Mouse (Mus musculus): ENCODE data around the gene Gm906. TPM values are rescaled to one million over a fixed set of nuclear protein-coding genes. Genes with fewer than 3 reads are reported as not detected.
"Not testable (repeated sequence)": the region's sequence is repeated elsewhere in the genome, so short reads cannot be mapped to it uniquely, and the experiment has no call there.

Gene Gm906
- not detected in 2 replicates for total RNA-seq (2014; rRNA removed)
- polyA plus RNA-seq (2012; rRNA removed) = not detected in 2 replicates

DNA sequence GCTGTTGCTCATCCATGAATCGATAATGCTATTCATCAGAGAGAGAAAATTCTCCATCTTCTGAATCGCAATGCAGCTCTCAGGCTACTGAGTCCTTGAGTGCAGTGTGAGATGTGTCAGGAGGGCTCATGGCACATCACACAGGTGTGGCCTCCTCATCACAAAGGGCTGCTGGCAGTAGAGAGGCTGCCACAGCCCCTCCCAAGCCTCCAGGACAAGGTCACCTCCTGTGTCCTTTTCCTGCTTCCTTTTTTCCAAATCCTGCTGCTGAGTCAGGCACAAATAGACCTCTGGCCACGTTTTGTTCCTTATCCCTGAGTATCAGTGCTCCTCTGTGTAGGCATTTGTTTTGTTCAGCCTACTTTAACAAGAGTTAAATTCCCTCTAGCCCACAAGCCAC, at the start of gene Gm906:
Gene Gm906 (minus strand): TSS at position 101 of the 400 bp plus-strand sequence.
- H3K9ac ChIP-seq (ENCODE audit: low read depth, low read length); H3K36me3 ChIP-seq (ENCODE audit: control insufficient read depth, insufficient read depth, low read length); H3K4me1 ChIP-seq (ENCODE audit: control insufficient read depth, insufficient read depth, low read length); H3K4me3 ChIP-seq (ENCODE audit: insufficient read depth, low read depth, low read length); H3K27me3 ChIP-seq (ENCODE audit: control insufficient read depth, insufficient read depth, low read length); H3K27ac ChIP-seq (replicated peaks; ENCODE audit: insufficient read depth, low read depth, low read length); H3K79me2 ChIP-seq (ENCODE audit: control insufficient read depth, insufficient read depth, low read length); DNase-seq (ENCODE audit: extremely low read depth, low read depth, low spot score): not testable (repeated sequence)
- 64% methylated on average over 3 of the region's 3 CpGs for WGBS

DNA sequence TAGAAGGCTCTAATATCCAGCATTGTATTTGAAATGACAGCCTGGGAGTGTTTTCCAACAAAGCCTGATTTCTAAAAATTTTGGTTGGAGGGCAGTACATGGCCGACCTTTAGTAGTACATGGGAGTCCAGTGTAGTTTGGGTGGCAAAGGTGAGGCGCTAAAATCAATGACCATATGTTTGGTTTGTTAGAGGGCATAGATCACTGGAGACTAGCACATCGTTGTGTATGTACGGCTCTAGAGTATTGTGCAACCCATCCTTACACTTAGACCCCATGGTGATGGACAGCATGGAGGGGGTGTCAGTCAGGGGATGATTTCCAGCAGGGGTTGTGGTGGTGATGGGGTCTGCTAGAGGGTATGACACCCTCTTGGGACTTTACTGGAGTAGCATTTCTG, 33.2 kb upstream of the Gm906 start:
- 15% methylated on average over 2 of the region's 4 CpGs for WGBS
- not testable (repeated sequence) for H3K4me1 ChIP-seq (ENCODE audit: control insufficient read depth, insufficient read depth, low read length); H3K36me3 ChIP-seq (ENCODE audit: control insufficient read depth, insufficient read depth, low read length); DNase-seq (ENCODE audit: extremely low read depth, low read depth, low spot score); H3K4me3 ChIP-seq (ENCODE audit: insufficient read depth, low read depth, low read length); H3K27me3 ChIP-seq (ENCODE audit: control insufficient read depth, insufficient read depth, low read length); H3K79me2 ChIP-seq (ENCODE audit: control insufficient read depth, insufficient read depth, low read length); H3K9ac ChIP-seq (ENCODE audit: low read depth, low read length); H3K27ac ChIP-seq (replicated peaks; ENCODE audit: insufficient read depth, low read depth, low read length)

DNA sequence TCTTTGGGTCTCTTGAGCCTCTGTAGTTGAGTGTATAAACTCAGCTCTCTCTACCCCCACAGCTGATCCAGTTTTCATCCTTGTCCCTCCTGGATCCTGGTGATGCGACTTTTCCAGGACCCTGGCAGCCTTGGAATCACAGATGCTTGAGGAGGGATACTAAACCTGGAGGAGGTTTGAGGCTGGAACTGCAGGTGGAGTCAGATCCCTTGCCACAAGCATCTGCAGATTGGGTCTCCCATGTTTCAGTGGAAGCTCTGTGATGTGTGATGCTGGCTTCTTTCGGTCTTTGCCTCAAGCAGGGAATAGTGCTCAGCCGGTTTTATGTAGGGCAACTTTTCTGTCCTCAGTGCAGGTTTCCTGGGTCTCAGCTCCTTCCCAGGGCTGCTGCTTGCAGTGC, 13.6 kb downstream of the Gm906 start:
- WGBS = 91% methylated on average over 3 of the region's 3 CpGs
- TF ChIP-seq POLR2A (IDR thresholded peaks at IDR 0.05; ENCODE audit: extremely low read depth, insufficient read depth, low read length) = no peak
- TF ChIP-seq CTCF (IDR thresholded peaks at IDR 0.05; ENCODE audit: low read depth, low read length) = no peak
- Histone ChIP-seq H3K36me3 (ENCODE audit: control insufficient read depth, insufficient read depth, low read length) (no peaks in the 10 kb centered on the region), H3K79me2 (ENCODE audit: control insufficient read depth, insufficient read depth, low read length) (no peaks in the 10 kb centered on the region), H3K4me3 (ENCODE audit: insufficient read depth, low read depth, low read length) (no peak overlapping the region), H3K4me1 (ENCODE audit: control insufficient read depth, insufficient read depth, low read length) (no peaks in the 10 kb centered on the region), H3K9ac (ENCODE audit: low read depth, low read length) (no peak overlapping the region), H3K27me3 (ENCODE audit: control insufficient read depth, insufficient read depth, low read length) (no peaks in the 10 kb centered on the region), H3K27ac (replicated peaks; ENCODE audit: insufficient read depth, low read depth, low read length) (no peak overlapping the region)
- DNase-seq (ENCODE audit: extremely low read depth, low read depth, low spot score) = no peak

DNA sequence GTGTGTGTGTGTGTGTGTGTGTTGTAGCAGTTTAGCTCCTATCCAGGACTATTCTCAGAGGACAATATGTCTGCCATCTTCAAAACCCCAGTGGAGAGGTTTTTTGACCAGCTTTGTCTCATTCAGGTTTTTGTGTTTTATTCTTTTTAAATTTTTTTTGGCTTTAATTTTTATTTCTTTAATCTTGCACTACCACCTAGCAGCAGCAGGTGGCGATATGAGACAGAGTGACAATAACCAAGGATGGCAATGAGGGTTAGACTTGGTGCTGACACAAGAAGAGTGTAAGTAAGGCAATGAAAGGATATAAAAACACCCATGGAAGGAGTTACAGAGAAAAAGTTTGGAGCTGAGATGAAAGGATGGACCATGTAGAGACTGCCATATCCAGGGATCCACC, 38.3 kb downstream of the Gm906 start:
- not testable (repeated sequence) for H3K27me3 ChIP-seq (ENCODE audit: control insufficient read depth, insufficient read depth, low read length)
- DNase-seq (ENCODE audit: extremely low read depth, low read depth, low spot score) = peak; percentile 5

DNA sequence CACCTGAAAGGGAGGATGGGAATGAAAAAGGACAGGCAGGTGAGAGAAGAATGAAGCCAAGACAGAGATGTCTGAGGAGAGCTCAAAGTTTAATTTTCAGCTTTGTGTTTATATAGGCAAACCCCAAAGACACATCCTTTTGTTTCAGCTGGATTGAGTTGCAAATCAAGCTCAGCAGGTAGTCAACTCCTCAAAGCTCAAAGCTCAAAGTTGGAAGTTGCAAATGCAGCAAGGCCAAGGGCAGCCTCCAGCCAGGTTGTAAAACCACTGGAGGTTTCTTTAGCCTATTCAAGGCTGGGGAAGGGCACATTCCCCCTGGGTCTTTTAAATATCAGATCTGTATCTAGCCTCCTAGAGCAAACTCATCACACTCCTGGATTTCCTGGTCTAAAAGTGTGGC, 39.9 kb downstream of the Gm906 start:
- H3K79me2 ChIP-seq (ENCODE audit: control insufficient read depth, insufficient read depth, low read length); H3K4me3 ChIP-seq (ENCODE audit: insufficient read depth, low read depth, low read length); H3K27ac ChIP-seq (replicated peaks; ENCODE audit: insufficient read depth, low read depth, low read length); H3K9ac ChIP-seq (ENCODE audit: low read depth, low read length); H3K27me3 ChIP-seq (ENCODE audit: control insufficient read depth, insufficient read depth, low read length); H3K36me3 ChIP-seq (ENCODE audit: control insufficient read depth, insufficient read depth, low read length); H3K4me1 ChIP-seq (ENCODE audit: control insufficient read depth, insufficient read depth, low read length); DNase-seq (ENCODE audit: extremely low read depth, low read depth, low spot score): not testable (repeated sequence)

More for the DNA sequence above, 38.3 kb downstream of the Gm906 start:
- not testable (repeated sequence) for H3K4me1 ChIP-seq (ENCODE audit: control insufficient read depth, insufficient read depth, low read length); H3K9ac ChIP-seq (ENCODE audit: low read depth, low read length); H3K27ac ChIP-seq (replicated peaks; ENCODE audit: insufficient read depth, low read depth, low read length); H3K36me3 ChIP-seq (ENCODE audit: control insufficient read depth, insufficient read depth, low read length); H3K4me3 ChIP-seq (ENCODE audit: insufficient read depth, low read depth, low read length); H3K79me2 ChIP-seq (ENCODE audit: control insufficient read depth, insufficient read depth, low read length)
- 3% methylated on average over 1 of the region's 1 CpGs for WGBS
- 0 out of 2 replicates have a peak, but pooled peaks have one; percentile 9 for TF ChIP-seq CTCF (IDR thresholded peaks at IDR 0.05; ENCODE audit: low read depth, low read length)

DNA sequence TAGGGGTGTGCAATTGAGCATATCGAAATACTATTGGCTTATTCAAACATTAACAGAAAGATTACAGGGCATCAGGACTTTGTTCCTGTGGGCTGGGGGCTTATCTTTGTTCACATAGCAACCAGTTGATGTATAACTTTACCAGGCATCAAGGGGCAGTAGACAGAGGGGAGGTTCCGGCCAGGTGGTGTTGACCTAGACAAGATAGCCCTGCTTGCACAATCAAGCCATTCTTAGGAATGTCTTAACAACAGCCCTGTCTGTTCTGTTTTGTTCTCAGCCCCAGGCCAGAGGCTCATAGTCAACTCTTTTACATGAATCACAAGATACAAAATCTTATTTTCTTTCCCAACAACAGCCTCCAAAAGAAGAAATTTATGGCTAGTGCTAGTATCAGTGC, 40.5 kb downstream of the Gm906 start:
- H3K9ac ChIP-seq (ENCODE audit: low read depth, low read length); H3K4me1 ChIP-seq (ENCODE audit: control insufficient read depth, insufficient read depth, low read length); H3K4me3 ChIP-seq (ENCODE audit: insufficient read depth, low read depth, low read length); H3K27ac ChIP-seq (replicated peaks; ENCODE audit: insufficient read depth, low read depth, low read length); DNase-seq (ENCODE audit: extremely low read depth, low read depth, low spot score); H3K79me2 ChIP-seq (ENCODE audit: control insufficient read depth, insufficient read depth, low read length); H3K36me3 ChIP-seq (ENCODE audit: control insufficient read depth, insufficient read depth, low read length); H3K27me3 ChIP-seq (ENCODE audit: control insufficient read depth, insufficient read depth, low read length): not testable (repeated sequence)
- WGBS = 63% methylated on average over 2 of the region's 2 CpGs

DNA sequence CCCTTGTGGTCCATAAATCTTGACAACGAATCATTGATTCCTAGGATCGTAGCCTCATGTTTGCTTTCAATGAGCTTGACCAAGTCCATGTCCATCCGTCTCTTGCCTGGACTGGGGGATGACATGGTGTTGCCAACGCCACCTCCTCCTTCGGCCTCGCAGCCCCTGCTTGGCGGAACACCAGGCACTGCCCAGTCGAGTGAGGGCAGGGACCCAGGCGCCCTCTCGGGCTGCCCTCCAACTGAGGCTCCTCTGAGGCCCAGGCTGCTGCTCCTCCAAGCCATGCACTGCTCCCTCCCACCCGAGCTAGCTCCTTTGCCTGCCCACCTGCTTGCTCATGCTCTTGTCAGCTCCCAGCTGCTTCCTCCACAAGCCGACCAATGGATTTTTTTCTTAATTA, 42.1 kb downstream of the Gm906 start:
- DNase-seq (ENCODE audit: extremely low read depth, low read depth, low spot score) = no peak

DNA sequence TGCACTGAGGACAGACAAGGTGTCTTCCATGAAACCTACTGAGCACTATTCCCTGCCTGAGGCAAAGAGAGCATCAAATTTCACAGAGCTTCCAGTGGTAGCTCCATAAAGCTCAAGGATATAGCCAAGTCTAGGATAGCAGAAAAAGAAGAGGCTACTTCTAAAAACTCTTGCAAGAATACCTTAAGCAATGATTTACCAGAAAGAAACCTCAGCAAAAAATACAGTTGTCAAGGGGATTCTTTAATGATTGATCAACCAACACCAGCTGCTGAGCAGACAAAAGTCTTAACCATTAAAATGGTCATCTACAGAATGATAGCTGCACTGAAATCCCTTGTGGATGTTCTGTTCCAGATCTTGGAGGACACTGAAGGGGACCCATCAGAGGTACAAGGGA, 53.3 kb downstream of the Gm906 start:
- H3K27me3 ChIP-seq (ENCODE audit: control insufficient read depth, insufficient read depth, low read length); H3K36me3 ChIP-seq (ENCODE audit: control insufficient read depth, insufficient read depth, low read length); H3K79me2 ChIP-seq (ENCODE audit: control insufficient read depth, insufficient read depth, low read length); H3K9ac ChIP-seq (ENCODE audit: low read depth, low read length); DNase-seq (ENCODE audit: extremely low read depth, low read depth, low spot score); H3K4me1 ChIP-seq (ENCODE audit: control insufficient read depth, insufficient read depth, low read length); H3K4me3 ChIP-seq (ENCODE audit: insufficient read depth, low read depth, low read length); H3K27ac ChIP-seq (replicated peaks; ENCODE audit: insufficient read depth, low read depth, low read length): not testable (repeated sequence)

More for the DNA sequence above, 42.1 kb downstream of the Gm906 start:
- H3K27ac ChIP-seq (replicated peaks; ENCODE audit: insufficient read depth, low read depth, low read length) = no peak overlapping the region
- no peaks in the 10 kb centered on the region for H3K4me1 ChIP-seq (ENCODE audit: control insufficient read depth, insufficient read depth, low read length)
- H3K36me3 ChIP-seq (ENCODE audit: control insufficient read depth, insufficient read depth, low read length) = no peaks in the 10 kb centered on the region
- no peaks in the 10 kb centered on the region for H3K79me2 ChIP-seq (ENCODE audit: control insufficient read depth, insufficient read depth, low read length)
- no peak overlapping the region for H3K9ac ChIP-seq (ENCODE audit: low read depth, low read length)
- TF ChIP-seq POLR2A (IDR thresholded peaks at IDR 0.05; ENCODE audit: extremely low read depth, insufficient read depth, low read length) (no peak), CTCF (IDR thresholded peaks at IDR 0.05; ENCODE audit: low read depth, low read length) (no peak)
- no peaks in the 10 kb centered on the region for H3K27me3 ChIP-seq (ENCODE audit: control insufficient read depth, insufficient read depth, low read length)
- no peak overlapping the region for H3K4me3 ChIP-seq (ENCODE audit: insufficient read depth, low read depth, low read length)
- 92% methylated on average over 12 of the region's 12 CpGs for WGBS

Data from liver, adult 2 months (tissue).